Mouse (Mus musculus) olfactory bulb, adult 2 months (tissue): ENCODE measurements around the gene Atrn.

ENCODE experiments used
- CTCF ChIP-seq: fragments of 200-500 bp; IDR thresholded peaks from 2 replicates; pipeline ENCODE4 v1.5.1; 2012; ENCODE audit warnings: low read depth, mild to moderate bottlenecking, low read length, moderate library complexity; ENCODE audit not compliant: insufficient read depth
- POLR2A ChIP-seq: fragments of 200-500 bp; IDR thresholded peaks from 2 replicates; pipeline ENCODE4 v1.6.1; 2012; ENCODE audit warnings: mild to moderate bottlenecking, low read depth, low read length, moderate library complexity; ENCODE audit not compliant: insufficient read depth

DNA sequence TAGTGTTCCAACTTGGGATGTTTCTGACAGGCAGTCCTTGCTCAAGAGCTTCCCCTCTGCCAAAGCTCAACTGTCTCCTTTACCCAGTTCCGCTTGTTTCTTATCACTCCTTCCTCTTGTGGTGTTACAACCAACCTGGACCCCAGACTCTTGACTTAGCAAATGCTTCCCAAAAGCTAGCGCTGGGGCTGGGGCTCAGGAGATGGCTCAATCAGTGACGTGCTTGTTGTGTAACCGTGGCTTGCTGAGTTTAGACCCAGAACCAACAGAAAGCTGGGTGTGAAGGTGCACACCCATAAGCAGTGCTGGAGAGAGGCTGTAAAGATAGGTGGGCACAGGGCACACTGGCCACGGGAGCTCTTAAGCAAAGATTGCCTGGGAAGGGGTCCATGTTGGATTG, 23.7 kb downstream of the Atrn start:
- TF ChIP-seq POLR2A, result no peak
- TF ChIP-seq CTCF, result no peak
